Mouse (Mus musculus): ENCODE measurements around the gene Mad2l2. TPM values are rescaled to one million over a fixed set of nuclear protein-coding genes. Genes with fewer than 3 reads are reported as not detected.

Mad2l2 gene
- polyA plus RNA-seq, 1 experiment from 2014 or later = 83.6 TPM

DNA sequence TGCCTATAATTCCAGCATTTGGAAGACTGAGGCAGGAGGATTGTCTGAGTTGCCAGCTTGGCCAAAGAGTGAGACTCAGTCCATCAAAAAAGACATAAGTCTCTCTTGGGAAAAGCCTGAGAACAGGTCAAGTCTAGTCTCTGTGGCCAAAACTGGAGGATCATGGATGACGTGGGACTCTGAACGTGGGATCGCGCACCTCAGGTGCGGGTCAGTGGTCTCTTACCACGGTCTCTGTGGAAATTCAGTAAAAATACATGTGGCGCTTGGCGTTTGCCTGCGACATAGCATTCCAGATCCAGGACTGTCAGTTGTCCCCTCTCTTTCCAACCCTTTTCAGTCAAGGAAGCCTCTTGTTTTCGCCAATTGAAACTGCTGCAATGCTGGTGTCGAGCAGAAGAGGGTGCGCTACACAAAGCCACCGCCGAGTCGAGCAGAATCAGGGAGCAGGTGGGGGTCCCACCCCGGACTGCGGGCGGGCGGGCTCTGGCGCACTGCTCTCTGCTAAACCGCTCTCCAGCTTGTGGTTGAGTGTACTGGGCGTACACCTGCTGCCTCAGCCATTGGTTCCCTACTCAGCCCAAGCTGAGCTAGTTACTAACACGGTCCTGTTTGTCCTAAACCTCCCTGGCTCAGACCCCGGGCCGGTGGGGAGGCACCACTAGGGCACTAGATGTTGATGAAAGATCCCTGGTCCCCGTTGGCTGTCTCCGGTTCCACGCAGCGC, 28.2 kb upstream of the Mad2l2 start:
- no peaks in the 10 kb centered on the region for H3K9me3 ChIP-seq (ENCODE audit: control insufficient read depth, low read length)
- 18% methylated on average over 29 of the region's 29 CpGs for WGBS
- H3K4me3 ChIP-seq (ENCODE audit: low read depth, low read length) = peak overlapping the region; percentile 16; the same call in 1 of the 2 replicates

DNA sequence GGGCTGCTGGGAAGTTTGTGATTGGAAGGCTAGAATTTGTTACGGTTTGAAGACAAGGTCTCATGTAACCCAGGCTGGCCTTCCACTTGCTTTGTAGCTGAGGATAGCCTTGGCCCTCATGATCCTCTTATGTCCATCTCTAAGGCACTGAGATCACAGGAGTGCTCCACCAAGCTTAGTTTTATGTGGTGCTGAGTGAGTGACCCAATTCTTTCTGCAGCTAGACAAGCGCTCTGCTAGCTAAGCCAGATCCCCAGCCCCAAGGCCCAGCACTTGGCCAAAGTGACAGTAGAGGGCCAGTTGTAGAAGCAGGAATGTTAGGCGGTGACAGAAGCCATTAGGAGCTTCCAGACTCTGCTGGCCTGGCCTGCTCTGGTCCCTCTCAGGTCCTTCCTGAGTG, 26.0 kb upstream of the Mad2l2 start:
- H3K27me3 ChIP-seq (ENCODE audit: control insufficient read depth, insufficient read depth, low read length) = no peaks in the 10 kb centered on the region
- 95% methylated on average over 3 of the region's 3 CpGs for WGBS
- H3K9ac ChIP-seq (ENCODE audit: low read length) = no peak overlapping the region
- H3K4me2 ChIP-seq = no peak overlapping the region
- H3K27ac ChIP-seq (ENCODE audit: low read depth, low read length) = no peak overlapping the region
- ATAC-seq (ENCODE audit: low FRiP score) = no peak
- peaks cover 4% of the 10 kb centered on the region for H3K4me1 ChIP-seq (ENCODE audit: control insufficient read depth, insufficient read depth, low read length)
- no peak overlapping the region for H3K4me3 ChIP-seq (ENCODE audit: low read depth, low read length)
- no peaks in the 10 kb centered on the region for H3K9me3 ChIP-seq (ENCODE audit: control insufficient read depth, low read length)
- DNase-seq (ENCODE audit: low spot score, missing footprints) = no peak
- H3K36me3 ChIP-seq (ENCODE audit: control insufficient read depth, insufficient read depth, low read length) = no peaks in the 10 kb centered on the region; the same call in 1 of the 2 replicates

More for the DNA sequence above, 28.2 kb upstream of the Mad2l2 start:
- Histone ChIP-seq H3K4me2 (peak overlapping the region; percentile 43), H3K9ac (ENCODE audit: low read length) (peak overlapping the region; percentile 58; the same call in 1 of the 2 replicates), H3K4me1 (ENCODE audit: control insufficient read depth, insufficient read depth, low read length) (peaks cover 4% of the 10 kb centered on the region), H3K27me3 (ENCODE audit: control insufficient read depth, insufficient read depth, low read length) (no peaks in the 10 kb centered on the region), H3K36me3 (ENCODE audit: control insufficient read depth, insufficient read depth, low read length) (no peaks in the 10 kb centered on the region), H3K27ac (ENCODE audit: low read depth, low read length) (no peak overlapping the region)
- DNase-seq (ENCODE audit: low spot score, missing footprints) (peak; percentile 94), ATAC-seq (ENCODE audit: low FRiP score) (peak; percentile 89)

- Histone ChIP-seq H3K4me2 (no peak overlapping the region), H3K9ac (ENCODE audit: low read length) (no peak overlapping the region), H3K4me1 (ENCODE audit: control insufficient read depth, insufficient read depth, low read length) (no peaks in the 10 kb centered on the region), H3K27me3 (ENCODE audit: control insufficient read depth, insufficient read depth, low read length) (no peaks in the 10 kb centered on the region), H3K27ac (ENCODE audit: low read depth, low read length) (no peak overlapping the region), H3K4me3 (ENCODE audit: low read depth, low read length) (no peak overlapping the region), H3K36me3 (ENCODE audit: control insufficient read depth, insufficient read depth, low read length) (no peaks in the 10 kb centered on the region; the same call in 1 of the 2 replicates), H3K9me3 (ENCODE audit: control insufficient read depth, low read length) (no peaks in the 10 kb centered on the region)
- WGBS = 80% methylated on average over 22 of the region's 22 CpGs
- ATAC-seq (ENCODE audit: low FRiP score) (no peak), DNase-seq (ENCODE audit: low spot score, missing footprints) (no peak)
Observed at GRCm38 (mm10) chr4:148107621-148108291, 22.4 kb upstream of the Mad2l2 start.

DNA sequence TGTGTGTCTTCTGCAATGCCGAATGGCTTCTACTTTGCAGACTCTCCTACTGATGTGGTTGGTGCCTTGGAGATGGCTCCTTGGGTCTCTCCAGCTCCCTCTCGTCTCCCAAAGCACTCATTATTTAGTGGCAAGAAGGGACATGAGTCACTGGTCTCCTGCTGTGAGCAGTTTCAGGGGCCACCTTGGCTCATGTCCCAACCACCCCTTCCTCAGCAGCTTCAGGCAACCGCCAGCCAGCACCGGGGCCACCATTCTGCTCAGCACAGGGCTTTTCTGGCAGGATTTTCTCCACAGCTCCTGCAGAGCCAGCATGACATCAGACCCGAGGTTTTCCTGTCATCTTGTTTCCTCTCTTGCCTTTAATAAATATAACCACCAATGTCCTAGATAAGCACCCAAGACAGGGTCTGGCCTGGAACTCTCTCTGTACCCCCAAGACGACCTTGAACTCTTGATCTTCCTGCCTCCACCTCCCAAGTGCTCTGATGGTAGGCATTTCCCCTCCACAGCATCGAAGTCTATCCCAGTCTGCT, 21.6 kb upstream of the Mad2l2 start:
- H3K27me3 ChIP-seq (ENCODE audit: control insufficient read depth, insufficient read depth, low read length) = no peaks in the 10 kb centered on the region
- H3K4me2 ChIP-seq = no peak overlapping the region
- no peak overlapping the region for H3K4me3 ChIP-seq (ENCODE audit: low read depth, low read length)
- H3K4me1 ChIP-seq (ENCODE audit: control insufficient read depth, insufficient read depth, low read length) = no peaks in the 10 kb centered on the region
- 81% methylated on average over 7 of the region's 7 CpGs for WGBS
- H3K9me3 ChIP-seq (ENCODE audit: control insufficient read depth, low read length) = no peaks in the 10 kb centered on the region
- H3K9ac ChIP-seq (ENCODE audit: low read length) = no peak overlapping the region
- H3K36me3 ChIP-seq (ENCODE audit: control insufficient read depth, insufficient read depth, low read length) = no peaks in the 10 kb centered on the region; the same call in 1 of the 2 replicates
- no peak overlapping the region for H3K27ac ChIP-seq (ENCODE audit: low read depth, low read length)
- no peak for DNase-seq (ENCODE audit: low spot score, missing footprints)
- no peak for ATAC-seq (ENCODE audit: low FRiP score)

GRCm38 (mm10) chr4:148109215-148109614, 21.0 kb upstream of the Mad2l2 start:
- Histone ChIP-seq H3K36me3 (ENCODE audit: control insufficient read depth, insufficient read depth, low read length) (no peaks in the 10 kb centered on the region; the same call in 1 of the 2 replicates), H3K4me3 (ENCODE audit: low read depth, low read length) (no peak overlapping the region), H3K4me2 (no peak overlapping the region), H3K9me3 (ENCODE audit: control insufficient read depth, low read length) (no peaks in the 10 kb centered on the region), H3K9ac (ENCODE audit: low read length) (no peak overlapping the region), H3K27ac (ENCODE audit: low read depth, low read length) (no peak overlapping the region), H3K27me3 (ENCODE audit: control insufficient read depth, insufficient read depth, low read length) (no peaks in the 10 kb centered on the region), H3K4me1 (ENCODE audit: control insufficient read depth, insufficient read depth, low read length) (no peaks in the 10 kb centered on the region)
- DNase-seq (ENCODE audit: low spot score, missing footprints) (no peak), ATAC-seq (ENCODE audit: low FRiP score) (no peak)
- WGBS = 86% methylated on average over 5 of the region's 5 CpGs

- ATAC-seq (ENCODE audit: low FRiP score) (no peak), DNase-seq (ENCODE audit: low spot score, missing footprints) (no peak)
- Histone ChIP-seq H3K4me3 (ENCODE audit: low read depth, low read length) (no peak overlapping the region), H3K4me1 (ENCODE audit: control insufficient read depth, insufficient read depth, low read length) (peaks cover 10% of the 10 kb centered on the region), H3K9ac (ENCODE audit: low read length) (no peak overlapping the region), H3K4me2 (no peak overlapping the region), H3K27me3 (ENCODE audit: control insufficient read depth, insufficient read depth, low read length) (no peaks in the 10 kb centered on the region), H3K36me3 (ENCODE audit: control insufficient read depth, insufficient read depth, low read length) (no peaks in the 10 kb centered on the region; the same call in 1 of the 2 replicates), H3K27ac (ENCODE audit: low read depth, low read length) (no peak overlapping the region), H3K9me3 (ENCODE audit: control insufficient read depth, low read length) (no peaks in the 10 kb centered on the region; the same call in 1 of the 2 replicates)
- whole genome bisulfite sequencing = 89% methylated on average over 12 of the region's 12 CpGs
Observed at GRCm38 (mm10) chr4:148112519-148112918, 17.7 kb upstream of the Mad2l2 start.

GRCm38 (mm10) chr4:148114758-148115391, 15.3 kb upstream of the Mad2l2 start:
- Histone ChIP-seq H3K4me2 (no peak overlapping the region; the same call in 1 of the 2 replicates), H3K36me3 (ENCODE audit: control insufficient read depth, insufficient read depth, low read length) (no peaks in the 10 kb centered on the region), H3K9me3 (ENCODE audit: control insufficient read depth, low read length) (no peaks in the 10 kb centered on the region; the same call in 1 of the 2 replicates), H3K27me3 (ENCODE audit: control insufficient read depth, insufficient read depth, low read length) (no peaks in the 10 kb centered on the region), H3K9ac (ENCODE audit: low read length) (peak overlapping the region; percentile 47), H3K27ac (ENCODE audit: low read depth, low read length) (peak overlapping the region; percentile 16; the same call in 1 of the 2 replicates), H3K4me3 (ENCODE audit: low read depth, low read length) (no peak overlapping the region), H3K4me1 (ENCODE audit: control insufficient read depth, insufficient read depth, low read length) (peaks cover 10% of the 10 kb centered on the region)
- DNase-seq (ENCODE audit: low spot score, missing footprints) = peak; percentile 98
- 2% methylated on average over 15 of the region's 15 CpGs for WGBS
- peak; percentile 70 for ATAC-seq (ENCODE audit: low FRiP score)

- Histone ChIP-seq H3K27me3 (ENCODE audit: control insufficient read depth, insufficient read depth, low read length) (no peaks in the 10 kb centered on the region), H3K9me3 (ENCODE audit: control insufficient read depth, low read length) (no peaks in the 10 kb centered on the region; the same call in 1 of the 2 replicates), H3K4me2 (0 out of 2 replicates have a peak overlapping the region, but pooled peaks have one; percentile 10), H3K4me3 (ENCODE audit: low read depth, low read length) (no peak overlapping the region), H3K9ac (ENCODE audit: low read length) (peak overlapping the region; percentile 47), H3K4me1 (ENCODE audit: control insufficient read depth, insufficient read depth, low read length) (peaks cover 10% of the 10 kb centered on the region), H3K36me3 (ENCODE audit: control insufficient read depth, insufficient read depth, low read length) (no peaks in the 10 kb centered on the region), H3K27ac (ENCODE audit: low read depth, low read length) (peak overlapping the region; percentile 16; the same call in 1 of the 2 replicates)
- ATAC-seq (ENCODE audit: low FRiP score) (peak; percentile 58), DNase-seq (ENCODE audit: low spot score, missing footprints) (peak; percentile 92)
- 6% methylated on average over 15 of the region's 15 CpGs for WGBS
Observed at GRCm38 (mm10) chr4:148115467-148115866, 14.7 kb upstream of the Mad2l2 start.

Data from midbrain, embryonic 11.5 days (tissue).